Mouse (Mus musculus) heart, adult 2 months (tissue): ENCODE measurements around the gene Lingo3. TPM values are rescaled to one million over a fixed set of nuclear protein-coding genes. Genes with fewer than 3 reads are reported as not detected.

ENCODE experiments used
- DNase-seq, 2 experiments: peaks; one replicate each; pipeline ENCODE4 v3.0.0; 2021
- H3K27ac ChIP-seq: fragments of 200-600 bp; 2 replicates; pipeline ENCODE4 v1.8.1; 2022
- H3K27me3 ChIP-seq: fragments of 200-500 bp; 2 replicates; pipeline ENCODE4 v1.6.1; 2012; ENCODE audit warnings: mild to moderate bottlenecking, low read length, inconsistent platforms, mixed read lengths; ENCODE audit not compliant: control insufficient read depth, insufficient read depth
- H3K36me3 ChIP-seq: fragments of 200-500 bp; 2 replicates; pipeline ENCODE4 v1.6.1; 2012; ENCODE audit warnings: low read length, inconsistent platforms; ENCODE audit not compliant: control insufficient read depth, insufficient read depth
- H3K4me1 ChIP-seq: fragments of 200-500 bp; 2 replicates; pipeline ENCODE4 v1.6.1; 2011; ENCODE audit warnings: low read length; ENCODE audit not compliant: control insufficient read depth, insufficient read depth
- H3K4me3 ChIP-seq: fragments of 200-600 bp; 2 replicates; pipeline ENCODE4 v1.8.1; 2022
- H3K79me2 ChIP-seq: fragments of 200-500 bp; replicated peaks from 2 replicates; pipeline ENCODE4 v1.6.1; 2012; ENCODE audit warnings: mild to moderate bottlenecking, inconsistent platforms, low read length, moderate library complexity, mixed read lengths; ENCODE audit not compliant: control insufficient read depth, insufficient read depth
- H3K9ac ChIP-seq: fragments of 200-500 bp; 2 replicates; pipeline ENCODE4 v1.6.1; 2012; ENCODE audit warnings: low read depth, mild to moderate bottlenecking, control low read depth, inconsistent platforms, low read length, mixed read lengths
- CTCF ChIP-seq: fragments of 200-600 bp; IDR thresholded peaks from 2 replicates; pipeline ENCODE4 v1.8.1; 2022; ENCODE audit warnings: antibody characterized with exemption, mild to moderate bottlenecking, moderate library complexity
- EP300 ChIP-seq: fragments of 200-500 bp; IDR thresholded peaks from 2 replicates; pipeline ENCODE4 v1.6.1; 2011; ENCODE audit warnings: low read depth, low read length, control low read depth; ENCODE audit not compliant: insufficient read depth
- POLR2A ChIP-seq: fragments of 200-500 bp; IDR thresholded peaks from 2 replicates; pipeline ENCODE4 v1.6.1; 2011; ENCODE audit warnings: mild to moderate bottlenecking, low read depth, low read length, control low read depth; ENCODE audit not compliant: insufficient read depth
- WGBS: fragments of 180-500 bp; shearing (Covaris S2); methylation state at CpG from one replicate; pipeline ENCODE4 v1.1.7; 2018; 5-methylcytosine and 5-hydroxymethylcytosine counted together
- intact Hi-C: fragments of 180-260 bp; cut with DNase I; formaldehyde crosslinking; loops from one replicate; pipeline ENCODE4 v1.15.1; 2025
- polyA plus RNA-seq: library from polyadenylated mRNA; depleted of rRNA; stranded (reverse); fragments of >200 nt; gene quantifications from 2 replicates; pipeline ENCODE4 v1.2.3, GENCODE M21; 2012
- total RNA-seq, 2 experiments: library from RNA; stranded (reverse); gene quantifications; 2 replicates each; pipeline ENCODE4 v1.2.3; 2021

Gene Lingo3
- total and polyA plus RNA-seq, 3 experiments, result 10.7 to 15.8 (median 12.0) TPM

DNA sequence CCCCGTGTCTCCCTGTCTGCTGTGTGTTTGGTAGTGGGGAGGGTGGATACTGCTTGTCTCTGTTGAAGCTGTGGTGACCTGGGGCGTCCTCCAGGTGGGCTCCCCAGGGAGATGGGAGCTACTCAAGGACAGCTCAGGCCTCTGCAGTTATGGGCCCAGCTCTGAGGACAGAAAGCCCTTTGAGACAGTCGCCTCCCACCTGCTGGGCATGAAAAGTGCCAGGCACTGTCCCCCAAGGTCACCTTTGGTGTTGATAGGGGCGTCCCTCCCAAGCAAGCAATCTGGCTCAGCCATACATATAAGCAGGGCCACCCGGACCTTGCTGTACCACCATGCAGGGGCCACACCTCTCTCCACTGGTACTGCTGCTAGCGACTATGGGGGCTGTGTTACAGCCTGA is 38.9 kb downstream of the Lingo3 start, which contains the start of gene Amh:
Gene Amh (plus strand): TSS at position 328 of the 400 bp plus-strand sequence.
- no peak for TF ChIP-seq CTCF
- no peak for TF ChIP-seq POLR2A
- Histone ChIP-seq H3K36me3 (no peaks in the 10 kb centered on the region), H3K9ac (no peak within 1 kb of the TSS), H3K4me1 (peaks cover 3% of the 10 kb centered on the region), H3K4me3 (no peak within 1 kb of the TSS), H3K27me3 (no peaks in the 10 kb centered on the region), H3K27ac (no peak within 1 kb of the TSS), H3K79me2 (peaks cover 1% of the 10 kb centered on the region; the same call in 1 of the 2 replicates)
- no peak for DNase-seq
- intact Hi-C loops, result no loop called here
- 65% methylated on average over 6 of the region's 6 CpGs for whole genome bisulfite sequencing

DNA sequence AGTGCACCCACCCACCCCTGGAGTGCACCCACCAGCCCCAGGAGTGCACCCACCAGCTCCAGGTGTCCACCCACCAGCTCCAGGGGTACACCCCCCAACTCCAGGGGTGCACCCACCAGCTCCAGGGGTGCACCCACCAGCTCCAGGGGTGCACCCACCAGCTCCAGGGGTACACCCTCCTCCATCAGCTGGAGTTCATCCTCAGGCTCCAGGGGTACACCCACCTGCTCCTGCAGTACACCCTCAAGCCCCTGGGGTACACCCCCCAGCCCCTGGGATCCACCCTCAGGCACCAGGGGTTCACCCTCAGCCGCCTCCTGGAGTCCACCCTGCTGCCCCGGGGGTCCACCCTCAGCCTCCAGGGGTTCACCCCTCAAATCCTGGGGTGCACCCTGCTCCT is 39.5 kb downstream of the Lingo3 start:
- Histone ChIP-seq H3K27me3 (no peaks in the 10 kb centered on the region), H3K27ac (no peak overlapping the region), H3K36me3 (no peaks in the 10 kb centered on the region), H3K9ac (no peak overlapping the region), H3K4me1 (peaks cover 3% of the 10 kb centered on the region), H3K4me3 (no peak overlapping the region), H3K79me2 (peaks cover 1% of the 10 kb centered on the region; the same call in 1 of the 2 replicates)
- no peak for DNase-seq
- intact Hi-C loops, result no loop called here
- 84% methylated on average over 2 of the region's 2 CpGs for WGBS
- TF ChIP-seq CTCF (no peak), POLR2A (no peak), EP300 (no peak)

DNA sequence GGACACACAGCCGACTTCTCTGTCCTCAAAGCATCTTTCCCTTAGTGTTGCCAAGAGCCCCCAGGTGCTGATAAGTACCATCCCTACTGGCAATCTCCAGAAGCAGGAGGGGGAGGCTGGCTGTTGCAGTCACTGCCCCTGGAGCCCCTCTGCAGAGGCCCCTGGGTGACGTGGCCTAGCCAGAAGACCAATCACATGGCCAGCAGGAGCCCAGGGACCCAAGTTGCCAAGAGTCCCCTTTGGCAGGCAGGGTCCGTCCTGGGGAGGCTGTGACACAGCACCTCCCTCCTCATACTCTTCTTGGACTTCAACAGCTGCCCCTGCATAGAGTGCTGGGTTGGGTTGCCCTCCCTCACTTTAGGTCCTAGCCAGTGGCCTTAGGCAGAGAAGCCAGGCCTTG is 40.8 kb downstream of the Lingo3 start:
- WGBS, result 69% methylated on average over 3 of the region's 3 CpGs
- Histone ChIP-seq H3K36me3 (no peaks in the 10 kb centered on the region), H3K9ac (no peak overlapping the region), H3K4me3 (no peak overlapping the region), H3K4me1 (peaks cover 5% of the 10 kb centered on the region), H3K79me2 (peaks cover 6% of the 10 kb centered on the region), H3K27me3 (no peaks in the 10 kb centered on the region), H3K27ac (no peak overlapping the region)
- no peak for TF ChIP-seq POLR2A
- TF ChIP-seq CTCF, result no peak
- no peak for TF ChIP-seq EP300
- DNase-seq, result no peak
- intact Hi-C loops, result no loop called here

DNA sequence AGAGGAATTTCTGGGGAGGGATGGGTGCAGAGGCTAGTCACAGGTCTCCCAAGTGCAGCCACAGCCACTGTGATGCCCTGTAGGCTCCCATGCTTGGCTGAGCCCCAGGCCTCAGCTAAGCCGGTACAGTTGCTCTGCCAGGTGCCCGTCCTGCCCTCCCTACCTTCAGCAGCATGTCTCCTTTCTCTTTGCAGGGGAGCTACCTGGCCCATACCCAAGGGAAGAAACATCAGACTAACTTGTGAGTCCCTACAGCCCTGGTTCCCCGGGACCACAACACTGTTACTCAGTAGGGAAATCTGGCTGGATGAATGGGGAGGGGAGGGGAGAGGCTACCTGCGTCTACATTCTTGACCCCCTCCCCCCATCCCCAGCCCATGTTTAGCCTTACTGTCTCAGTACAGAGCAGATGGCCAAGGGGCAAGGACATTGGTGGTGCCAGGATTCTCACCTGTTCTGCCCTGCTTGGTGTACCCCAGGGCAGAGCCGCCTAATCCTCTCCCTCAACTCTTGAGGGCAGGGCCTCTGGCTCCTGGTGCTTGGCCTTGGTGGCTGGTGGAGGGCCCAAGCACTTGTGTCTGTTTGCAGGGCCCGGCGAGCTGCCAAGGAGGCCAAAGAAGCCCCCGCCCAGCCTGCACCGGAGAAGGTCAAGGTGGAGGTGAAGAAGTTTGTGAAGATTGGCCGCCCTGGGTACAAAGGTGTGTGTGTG is 41.5 kb downstream of the Lingo3 start:
- H3K27ac ChIP-seq, result no peak overlapping the region
- TF ChIP-seq EP300 (no peak), CTCF (no peak), POLR2A (no peak)
- H3K36me3 ChIP-seq, result no peaks in the 10 kb centered on the region
- H3K9ac ChIP-seq, result no peak overlapping the region
- H3K4me3 ChIP-seq, result no peak overlapping the region
- no peak for DNase-seq
- H3K79me2 ChIP-seq, result peaks cover 6% of the 10 kb centered on the region
- intact Hi-C loops, result no loop called here
- WGBS, result 87% methylated on average over 10 of the region's 10 CpGs
- no peaks in the 10 kb centered on the region for H3K27me3 ChIP-seq
- H3K4me1 ChIP-seq, result peaks cover 3% of the 10 kb centered on the region; the same call in 1 of the 2 replicates

GRCm38 (mm10) chr10:80799070-80799566 is 44.7 kb downstream of the Lingo3 start:
- TF ChIP-seq EP300, result no peak
- Histone ChIP-seq H3K27ac (peak overlapping the region; percentile 99), H3K4me1 (peaks cover 9% of the 10 kb centered on the region), H3K36me3 (no peaks in the 10 kb centered on the region), H3K79me2 (peaks cover 6% of the 10 kb centered on the region), H3K27me3 (no peaks in the 10 kb centered on the region), H3K4me3 (peak overlapping the region; percentile 100), H3K9ac (peak overlapping the region; percentile 97)
- intact Hi-C loops, result loop anchor here (2.0 kb wide), 1 partner anchor 28 kb away; the partner anchor contains the start of gene Oaz1
- WGBS, result 1% methylated on average over 18 of the region's 18 CpGs
- no peak for DNase-seq
